Mouse (Mus musculus): ENCODE results near the gene Pp2d1. TPM values are rescaled to one million over a fixed set of nuclear protein-coding genes. Genes with fewer than 3 reads are reported as not detected.
A peak's percentile ranks its signal among the peaks of the same experiment; 100 is the strongest.

The Pp2d1 gene
- polyA plus RNA-seq, 1 experiment: not detected

DNA sequence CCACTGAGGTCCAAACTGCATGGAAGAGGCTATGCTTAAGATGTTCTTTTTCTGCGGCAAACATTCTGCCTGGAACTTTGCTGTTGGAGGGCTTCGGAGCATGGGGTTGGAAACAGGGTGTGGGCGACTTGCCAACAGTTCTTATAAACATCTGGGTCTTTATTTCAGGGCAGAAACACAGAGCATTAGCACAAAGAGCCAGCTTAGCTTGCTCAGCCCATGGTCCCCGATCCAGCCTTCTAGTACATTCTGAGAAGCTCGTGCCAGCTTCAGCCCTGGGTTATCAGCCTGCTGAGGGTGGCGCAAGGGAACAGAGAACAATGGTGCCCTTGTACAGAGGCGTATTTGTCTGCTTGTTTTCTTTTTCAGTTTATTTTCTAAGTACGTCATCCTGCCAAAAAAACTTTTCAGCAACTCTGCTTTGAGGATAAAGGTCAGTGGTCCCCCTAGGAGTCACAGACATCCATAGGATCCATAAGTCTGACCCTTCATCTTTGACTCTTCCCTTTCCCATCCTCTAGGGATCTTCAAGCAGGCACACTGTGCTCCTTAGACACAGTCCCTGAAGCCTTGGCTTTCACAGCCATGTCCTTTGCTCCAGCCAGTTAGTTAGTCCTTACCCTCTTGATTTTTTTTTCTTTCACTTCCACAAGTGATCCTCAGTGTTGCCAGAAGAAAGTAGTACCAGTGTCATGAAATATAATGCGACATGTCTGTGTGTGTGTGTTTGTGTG, 4.5 kb upstream of the Pp2d1 start:
- Histone ChIP-seq H3K4me1 (ENCODE audit: control insufficient read depth, insufficient read depth, insufficient read length, low read length) (peaks cover 2% of the 10 kb centered on the region; the same call in 1 of the 2 replicates), H3K4me3 (ENCODE audit: insufficient read depth, low read depth, low read length) (no peak overlapping the region), H3K27ac (replicated peaks; ENCODE audit: low read depth, low read length) (peak overlapping the region; percentile 34; the same call in 1 of the 2 replicates)

DNA sequence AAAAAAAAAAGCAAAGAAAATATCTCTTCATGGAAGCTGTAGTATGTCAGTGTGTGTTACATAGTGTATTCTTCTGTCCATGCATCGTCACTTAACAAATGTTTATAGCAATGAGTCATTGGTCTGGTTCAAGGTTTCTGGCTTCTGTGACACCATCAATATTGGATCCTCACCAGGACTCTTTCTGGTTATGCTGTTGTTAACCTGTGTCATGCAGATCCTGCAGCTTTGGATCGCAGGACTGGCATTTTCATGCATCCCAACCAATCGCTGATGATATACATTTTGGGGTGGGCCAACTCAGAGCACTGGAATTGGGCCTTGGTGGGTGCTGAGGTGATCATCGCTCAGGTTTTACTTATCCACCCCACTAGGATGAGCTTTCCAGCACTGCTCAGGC, 3.3 kb upstream of the Pp2d1 start:
- H3K4me1 ChIP-seq (ENCODE audit: control insufficient read depth, insufficient read depth, insufficient read length, low read length): peaks cover 2% of the 10 kb centered on the region; the same call in 1 of the 2 replicates
- no peak overlapping the region for H3K4me3 ChIP-seq (ENCODE audit: insufficient read depth, low read depth, low read length)
- H3K27ac ChIP-seq (replicated peaks; ENCODE audit: low read depth, low read length): no peak overlapping the region

DNA sequence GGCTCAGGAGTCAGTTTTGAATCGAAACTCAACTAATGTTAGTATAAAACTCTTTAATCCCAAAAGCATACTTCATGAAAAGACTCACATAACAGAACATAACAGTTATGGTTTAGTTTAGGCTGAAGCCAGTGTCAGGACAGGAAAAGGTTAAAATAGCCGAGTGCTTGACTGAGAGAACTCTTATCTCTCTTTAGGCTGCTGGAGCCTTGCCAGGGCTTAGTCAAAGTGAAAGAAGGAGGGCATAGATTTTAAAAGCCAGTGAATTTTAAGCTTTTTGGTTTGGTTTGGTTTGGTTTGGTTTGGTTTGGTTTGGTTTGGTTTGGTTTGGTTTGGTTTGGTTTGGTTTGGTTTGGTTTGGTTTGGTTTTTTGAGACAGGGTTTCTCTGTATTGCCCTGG, 6.8 kb downstream of the Pp2d1 start:
- no peak overlapping the region for H3K27ac ChIP-seq (replicated peaks; ENCODE audit: low read depth, low read length)
- no peak overlapping the region for H3K4me3 ChIP-seq (ENCODE audit: insufficient read depth, low read depth, low read length)
- H3K4me1 ChIP-seq (ENCODE audit: control insufficient read depth, insufficient read depth, insufficient read length, low read length): no peaks in the 10 kb centered on the region

DNA sequence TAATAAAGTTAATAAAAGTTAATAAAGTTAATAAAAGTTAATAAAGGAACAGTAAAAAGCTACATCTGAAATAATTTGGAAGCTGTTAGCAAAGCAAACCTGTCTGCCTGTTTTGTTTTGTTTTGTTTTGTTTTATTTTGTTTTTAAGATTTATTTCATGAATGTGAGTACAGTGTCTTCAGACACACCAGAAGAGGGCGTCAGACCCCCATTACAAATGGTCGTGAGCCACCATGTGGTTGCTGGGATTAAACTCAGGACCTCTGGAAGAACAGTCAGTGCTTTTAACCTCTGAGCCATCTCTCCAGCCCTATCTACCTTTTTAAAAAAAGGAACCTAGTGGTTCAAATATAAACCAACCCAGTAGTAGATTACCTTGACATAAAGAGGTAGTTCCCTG, 8.1 kb downstream of the Pp2d1 start:
- Histone ChIP-seq H3K4me3 (ENCODE audit: insufficient read depth, low read depth, low read length) (no peak overlapping the region), H3K4me1 (ENCODE audit: control insufficient read depth, insufficient read depth, insufficient read length, low read length) (no peaks in the 10 kb centered on the region), H3K27ac (replicated peaks; ENCODE audit: low read depth, low read length) (no peak overlapping the region)

DNA sequence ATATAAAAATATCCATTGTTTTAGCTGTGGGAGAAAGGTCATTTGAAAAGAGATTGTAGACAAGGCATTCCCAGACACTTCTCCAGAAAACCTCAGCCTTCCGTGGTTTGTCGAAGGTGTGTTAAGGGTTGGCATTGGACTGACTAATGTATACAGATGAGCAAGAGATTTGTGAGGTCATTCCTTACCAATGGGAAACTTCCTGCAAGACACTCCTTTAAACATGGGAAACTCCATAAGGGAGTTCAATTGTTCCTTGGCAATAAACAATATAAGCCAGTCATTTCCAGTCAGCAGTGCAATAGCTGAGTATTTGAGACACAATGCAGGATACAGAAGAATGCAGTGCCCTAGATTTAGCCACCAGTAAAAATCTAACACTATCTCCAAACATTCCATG, 11.2 kb downstream of the Pp2d1 start:
- H3K27ac ChIP-seq (replicated peaks; ENCODE audit: low read depth, low read length): no peak overlapping the region
- H3K4me1 ChIP-seq (ENCODE audit: control insufficient read depth, insufficient read depth, insufficient read length, low read length): no peaks in the 10 kb centered on the region
- H3K4me3 ChIP-seq (ENCODE audit: insufficient read depth, low read depth, low read length): no peak overlapping the region

DNA sequence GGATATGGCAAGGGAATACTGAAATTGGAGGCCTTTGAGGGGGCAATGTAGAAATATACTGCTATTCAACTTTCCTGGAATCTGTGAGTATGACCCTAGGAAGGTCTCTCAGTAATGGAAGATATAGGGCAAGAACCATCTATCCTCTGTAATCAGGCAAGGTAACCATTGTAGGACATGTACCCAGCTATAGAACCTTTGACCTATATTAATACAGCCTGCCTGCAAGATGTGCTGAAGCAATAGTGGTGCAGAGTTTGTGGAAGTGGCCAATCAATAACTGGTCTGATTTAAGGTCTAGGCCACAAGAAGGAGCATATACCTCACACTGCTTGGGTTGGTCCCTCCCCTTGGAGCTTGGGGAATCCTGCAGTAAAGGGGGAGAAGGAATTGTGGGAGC, 18.7 kb downstream of the Pp2d1 start:
- Histone ChIP-seq H3K4me1 (ENCODE audit: control insufficient read depth, insufficient read depth, insufficient read length, low read length) (no peaks in the 10 kb centered on the region), H3K4me3 (ENCODE audit: insufficient read depth, low read depth, low read length) (no peak overlapping the region), H3K27ac (replicated peaks; ENCODE audit: low read depth, low read length) (no peak overlapping the region)

DNA sequence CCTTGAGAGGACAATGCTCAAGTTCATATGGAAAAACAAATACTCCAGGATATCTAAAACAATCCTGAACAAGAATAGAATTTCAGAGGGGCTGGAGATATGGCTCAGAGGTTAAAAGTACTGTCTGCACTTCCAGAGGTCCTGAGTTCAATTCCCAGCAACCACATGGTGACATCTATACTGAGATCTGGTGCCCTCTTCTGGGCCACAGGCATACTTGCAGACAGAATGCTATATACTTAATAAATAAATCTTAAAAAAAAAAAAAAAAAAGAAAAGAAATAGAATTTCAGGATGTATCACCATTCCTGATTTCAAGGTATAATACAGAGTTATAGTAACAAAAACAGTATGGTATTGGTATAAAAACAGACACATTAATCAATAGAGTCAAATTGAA, 19.9 kb downstream of the Pp2d1 start:
- Histone ChIP-seq H3K4me3 (ENCODE audit: insufficient read depth, low read depth, low read length) (no peak overlapping the region), H3K27ac (replicated peaks; ENCODE audit: low read depth, low read length) (no peak overlapping the region), H3K4me1 (ENCODE audit: control insufficient read depth, insufficient read depth, insufficient read length, low read length) (no peaks in the 10 kb centered on the region)

DNA sequence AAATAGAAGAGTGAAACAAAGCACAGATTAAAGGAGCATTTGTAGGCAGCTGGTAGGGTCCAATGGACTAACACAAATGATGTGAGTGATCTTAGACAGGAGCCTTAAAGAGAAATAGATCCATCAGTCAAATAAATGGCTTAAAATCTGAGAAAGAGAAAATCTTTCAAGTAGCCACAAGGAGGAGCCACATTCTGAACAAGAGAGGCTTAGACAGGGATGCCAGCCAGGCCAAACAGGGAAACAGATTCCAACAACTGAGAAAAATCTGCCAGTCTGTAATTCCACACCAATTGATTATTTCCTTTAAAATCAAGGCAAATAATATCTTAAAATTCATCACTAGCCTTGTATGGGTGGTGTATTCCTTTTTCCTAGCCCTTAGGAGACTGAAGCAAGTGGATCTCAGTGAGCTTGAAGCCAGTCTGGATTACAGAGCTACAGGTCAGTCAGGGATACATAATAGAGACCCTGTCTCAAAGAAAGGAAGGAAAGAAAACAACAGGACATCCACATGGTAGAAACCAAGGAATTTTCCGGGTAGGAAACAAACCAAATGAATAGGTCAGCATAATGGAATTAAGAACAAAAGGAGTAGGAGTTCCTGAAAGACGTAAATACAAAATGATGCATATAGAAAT, 26.8 kb downstream of the Pp2d1 start:
- no peaks in the 10 kb centered on the region for H3K4me1 ChIP-seq (ENCODE audit: control insufficient read depth, insufficient read depth, insufficient read length, low read length)
- H3K27ac ChIP-seq (replicated peaks; ENCODE audit: low read depth, low read length): no peak overlapping the region
- no peak overlapping the region for H3K4me3 ChIP-seq (ENCODE audit: insufficient read depth, low read depth, low read length)

DNA sequence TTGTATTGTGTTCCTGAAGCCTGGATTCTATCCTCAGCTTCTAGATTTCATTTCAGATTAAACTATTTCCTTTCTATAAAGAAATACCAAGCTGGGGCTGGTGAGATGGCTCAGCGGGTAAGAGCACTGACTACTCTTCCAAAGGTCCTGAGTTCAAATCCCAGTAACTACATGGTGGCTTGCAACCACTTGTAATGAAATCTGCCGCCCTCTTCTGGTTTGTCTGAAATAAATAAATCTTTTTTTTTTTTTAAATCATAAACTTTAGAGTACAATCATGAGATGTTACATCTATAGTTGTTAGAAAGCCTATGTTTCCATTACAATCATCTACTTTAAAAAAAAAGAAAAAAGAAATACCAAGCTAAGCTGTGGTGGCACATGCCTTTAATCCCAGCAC, 36.3 kb downstream of the Pp2d1 start:
- Histone ChIP-seq H3K4me1 (ENCODE audit: control insufficient read depth, insufficient read depth, insufficient read length, low read length) (no peaks in the 10 kb centered on the region), H3K27ac (replicated peaks; ENCODE audit: low read depth, low read length) (no peak overlapping the region), H3K4me3 (ENCODE audit: insufficient read depth, low read depth, low read length) (no peak overlapping the region)

DNA sequence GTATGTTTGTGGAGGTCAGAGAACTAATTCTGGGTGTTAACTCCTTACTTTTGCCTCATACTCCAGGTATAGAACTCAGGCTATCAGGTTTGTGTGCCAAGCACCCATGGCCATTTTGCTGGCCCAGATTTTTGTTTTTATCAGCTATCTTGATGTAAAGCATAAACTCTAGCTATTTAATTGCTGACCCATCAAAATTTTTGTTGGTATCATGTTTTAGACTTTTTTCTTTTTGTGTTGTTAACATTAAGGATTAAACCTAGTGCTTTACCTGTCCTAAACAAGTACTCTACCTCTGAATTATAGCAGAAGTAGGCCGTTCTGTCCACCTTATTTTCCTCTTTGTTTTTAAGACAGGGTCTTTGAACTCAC, 50.3 kb downstream of the Pp2d1 start:
- H3K4me3 ChIP-seq (ENCODE audit: insufficient read depth, low read depth, low read length): no peak overlapping the region
- H3K4me1 ChIP-seq (ENCODE audit: control insufficient read depth, insufficient read depth, insufficient read length, low read length): no peaks in the 10 kb centered on the region; the same call in 1 of the 2 replicates
- no peak overlapping the region for H3K27ac ChIP-seq (replicated peaks; ENCODE audit: low read depth, low read length)

DNA sequence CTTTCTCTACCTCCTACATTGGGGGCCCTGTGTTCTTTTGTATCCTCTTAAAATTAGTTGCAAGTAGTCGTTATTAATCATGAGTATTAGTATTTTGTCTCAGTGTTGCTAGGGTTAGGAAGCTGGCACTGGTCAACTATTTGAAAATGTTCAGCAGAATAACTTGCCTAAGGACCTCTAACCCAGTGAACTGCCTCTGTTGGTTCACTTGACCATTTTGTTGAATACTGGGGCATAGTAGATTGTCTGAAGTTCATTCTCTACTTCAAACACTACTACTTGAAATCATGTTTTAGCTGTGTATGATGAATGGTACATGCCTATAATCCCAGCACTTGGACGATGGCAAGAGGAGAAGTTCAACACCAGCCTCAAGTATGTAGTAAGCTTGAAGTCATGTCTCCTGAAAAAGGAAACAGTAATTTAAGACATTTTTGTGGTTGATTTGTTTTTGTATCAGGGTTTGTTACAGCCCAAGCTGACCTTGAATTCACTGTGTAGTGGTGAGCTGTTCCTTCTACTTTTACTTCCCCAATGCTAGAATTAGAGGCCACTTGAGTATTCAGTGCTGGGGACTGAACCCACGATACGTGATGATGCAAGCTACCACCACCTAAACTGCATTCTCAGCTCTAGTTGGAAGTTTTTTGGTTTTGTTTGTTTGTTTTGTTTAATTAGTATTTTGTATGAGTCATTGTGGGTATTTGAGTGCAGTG, 50.8 kb downstream of the Pp2d1 start:
- 0 out of 2 replicates have a peak overlapping the region, but pooled peaks have one; percentile 5 for H3K27ac ChIP-seq (replicated peaks; ENCODE audit: low read depth, low read length)

DNA sequence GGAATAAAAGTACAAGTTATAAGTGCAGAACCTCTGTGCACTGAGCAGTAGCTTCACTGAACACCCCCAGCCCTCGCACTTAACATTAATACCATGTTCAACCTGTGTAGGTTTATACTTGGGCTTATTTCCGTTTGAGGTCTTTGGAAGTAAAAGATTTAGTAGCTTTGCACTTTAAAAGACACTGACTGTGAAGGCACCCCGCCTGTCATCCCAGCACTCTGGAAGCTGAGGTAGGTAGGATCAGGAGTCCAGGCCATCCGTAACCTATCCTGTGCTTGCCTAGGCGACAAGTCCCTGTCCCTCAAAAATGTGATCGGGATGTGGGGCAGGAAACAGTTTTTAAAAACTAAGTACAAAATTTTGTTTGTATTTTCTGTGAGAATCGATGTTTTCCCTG, 58.8 kb downstream of the Pp2d1 start:
- H3K4me1 ChIP-seq (ENCODE audit: control insufficient read depth, insufficient read depth, insufficient read length, low read length): peaks cover 8% of the 10 kb centered on the region
- peak overlapping the region; percentile 80 for H3K4me3 ChIP-seq (ENCODE audit: insufficient read depth, low read depth, low read length)
- H3K27ac ChIP-seq (replicated peaks; ENCODE audit: low read depth, low read length): no peak overlapping the region

More for the DNA sequence above, 50.8 kb downstream of the Pp2d1 start:
- Histone ChIP-seq H3K4me3 (ENCODE audit: insufficient read depth, low read depth, low read length) (no peak overlapping the region), H3K4me1 (ENCODE audit: control insufficient read depth, insufficient read depth, insufficient read length, low read length) (no peaks in the 10 kb centered on the region; the same call in 1 of the 2 replicates)

DNA sequence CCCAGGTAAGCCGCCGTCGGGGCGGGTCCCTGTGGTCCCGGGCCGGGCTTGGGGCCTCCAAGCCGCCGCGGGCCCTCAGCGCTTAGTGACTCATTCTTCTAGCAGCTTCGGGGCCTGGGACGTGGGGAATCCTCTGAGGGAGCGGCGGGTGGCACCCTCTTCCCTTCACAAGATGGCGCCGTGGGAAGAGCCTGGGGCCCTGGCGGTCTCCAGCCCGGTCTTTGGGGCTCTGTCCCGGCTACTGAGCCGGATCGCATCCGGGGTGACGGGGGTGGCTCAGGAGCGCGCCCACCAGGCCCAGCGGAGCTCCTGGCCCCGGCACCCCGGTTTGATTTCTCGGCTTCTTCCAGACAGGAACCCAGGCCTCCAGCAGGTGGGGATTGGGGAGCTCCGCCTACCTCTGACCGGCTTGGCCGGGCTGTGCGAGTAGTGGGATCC, 59.6 kb downstream of the Pp2d1 start:
- Histone ChIP-seq H3K4me3 (ENCODE audit: insufficient read depth, low read depth, low read length) (peak overlapping the region; percentile 80), H3K27ac (replicated peaks; ENCODE audit: low read depth, low read length) (peak overlapping the region; percentile 67), H3K4me1 (ENCODE audit: control insufficient read depth, insufficient read depth, insufficient read length, low read length) (peaks cover 8% of the 10 kb centered on the region)

DNA sequence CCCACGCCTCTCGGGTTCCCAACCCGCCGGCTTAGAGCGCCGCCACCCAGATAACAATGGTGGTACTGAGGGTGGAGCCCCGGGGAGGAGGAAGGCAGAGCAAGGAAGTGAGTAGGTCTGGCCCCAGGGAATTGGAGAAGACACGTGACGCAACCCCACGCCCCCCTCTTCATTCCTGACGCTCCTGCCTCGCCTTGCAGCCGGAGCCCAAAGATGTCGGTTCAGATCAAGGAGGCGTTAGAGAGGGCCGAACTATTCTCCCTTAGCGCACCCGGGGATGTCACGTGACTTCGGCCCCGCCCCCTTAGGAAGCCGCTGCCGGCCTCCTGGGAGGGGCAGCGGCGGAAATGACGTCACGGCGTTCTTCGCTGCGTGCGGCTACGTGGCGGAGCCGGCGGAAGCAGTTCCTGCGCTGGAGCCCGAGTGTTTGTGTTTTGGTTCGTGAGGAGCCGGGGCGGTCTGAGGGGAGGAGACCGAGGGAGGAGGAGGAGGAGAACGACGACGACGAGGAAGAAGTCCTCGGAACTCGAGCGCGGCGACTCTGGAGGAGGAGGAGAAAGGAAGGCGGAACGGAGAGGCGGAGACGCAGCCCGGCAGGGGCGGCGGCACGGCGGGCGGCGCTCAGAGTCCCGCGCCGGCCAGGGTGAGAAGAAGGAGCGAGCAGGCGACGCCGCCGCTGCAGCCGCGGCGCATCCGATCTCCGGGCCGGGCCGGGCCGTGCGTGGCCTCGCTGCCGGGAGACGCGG, 60.2 kb downstream of the Pp2d1 start, which contains the start of gene Rab5a:
Gene Rab5a (plus strand): TSS at position 377 of the 746 bp plus-strand sequence.
- peaks cover 8% of the 10 kb centered on the region; the same call in 1 of the 2 replicates for H3K4me1 ChIP-seq (ENCODE audit: control insufficient read depth, insufficient read depth, insufficient read length, low read length)
- peak within 1 kb of the TSS; percentile 80 for H3K4me3 ChIP-seq (ENCODE audit: insufficient read depth, low read depth, low read length)
- peak within 1 kb of the TSS; percentile 98 for H3K27ac ChIP-seq (replicated peaks; ENCODE audit: low read depth, low read length)

Data from brown adipose tissue, adult 24 weeks (tissue).